Mouse (Mus musculus): ENCODE data around the gene Atad2b. TPM values are rescaled to one million over a fixed set of nuclear protein-coding genes. Genes with fewer than 3 reads are reported as not detected.
A peak's percentile ranks its signal among the peaks of the same experiment; 100 is the strongest.

The Atad2b gene
- 1.4 and 7.0 TPM in 2 replicates for polyA plus RNA-seq (2012; ENCODE audit: insufficient read depth, low replicate concordance)

DNA sequence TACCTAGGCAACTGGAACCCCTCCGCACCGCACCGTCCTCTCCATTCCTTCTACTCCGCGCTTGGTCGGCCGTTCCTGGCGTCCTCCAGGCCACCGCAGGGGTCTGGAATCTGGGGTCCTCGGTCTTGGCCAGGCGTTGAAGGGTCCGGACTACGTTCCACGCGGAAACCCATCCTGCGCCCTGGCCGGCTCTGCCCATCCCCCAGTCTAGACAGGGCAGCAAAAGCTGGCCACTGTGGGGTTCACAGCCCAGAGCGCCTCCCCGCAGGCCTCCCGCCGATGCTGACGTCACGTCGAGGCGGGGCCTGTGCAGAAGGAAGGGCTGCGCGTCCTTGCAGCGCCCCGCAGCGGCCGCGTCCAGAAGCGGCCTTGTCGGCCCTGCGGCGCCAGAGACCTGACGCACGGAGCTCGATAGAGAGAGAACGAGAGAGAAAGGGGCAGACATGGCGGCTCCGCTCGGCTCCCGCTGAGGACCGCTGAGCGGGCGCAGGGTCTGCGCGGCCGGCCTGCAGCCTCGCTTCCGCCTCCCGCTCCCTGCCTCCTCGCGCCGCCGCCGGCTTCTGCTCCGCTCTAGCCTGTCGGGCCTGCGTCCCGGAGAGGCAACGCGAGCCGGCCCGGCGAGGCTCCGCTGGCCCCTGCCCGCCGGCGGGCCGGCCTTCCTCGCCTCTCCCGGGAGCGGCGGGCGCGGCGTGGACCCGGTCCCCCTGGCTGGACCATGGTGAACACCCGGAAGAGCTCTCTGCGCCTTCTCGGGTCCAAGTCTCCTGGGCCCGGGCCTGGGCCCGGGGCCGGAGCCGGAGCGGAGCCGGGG lies at the start of gene Atad2b:
Gene Atad2b (plus strand): TSS at position 360 of the 811 bp plus-strand sequence.
- Histone ChIP-seq H3K4me3 (replicated peaks) (peak within 1 kb of the TSS; percentile 98), H3K9me3 (no peaks in the 10 kb centered on the region), H3K4me1 (peaks cover 32% of the 10 kb centered on the region), H3K27me3 (replicated peaks) (no peaks in the 10 kb centered on the region), H3K36me3 (replicated peaks; ENCODE audit: low read length) (no peaks in the 10 kb centered on the region)
- TF ChIP-seq FLI1 (IDR thresholded peaks at IDR 0.05; ENCODE audit: low read length) (no peak), GATA1 (IDR thresholded peaks at IDR 0.05; ENCODE audit: borderline replicate concordance, low read length) (no peak)

DNA sequence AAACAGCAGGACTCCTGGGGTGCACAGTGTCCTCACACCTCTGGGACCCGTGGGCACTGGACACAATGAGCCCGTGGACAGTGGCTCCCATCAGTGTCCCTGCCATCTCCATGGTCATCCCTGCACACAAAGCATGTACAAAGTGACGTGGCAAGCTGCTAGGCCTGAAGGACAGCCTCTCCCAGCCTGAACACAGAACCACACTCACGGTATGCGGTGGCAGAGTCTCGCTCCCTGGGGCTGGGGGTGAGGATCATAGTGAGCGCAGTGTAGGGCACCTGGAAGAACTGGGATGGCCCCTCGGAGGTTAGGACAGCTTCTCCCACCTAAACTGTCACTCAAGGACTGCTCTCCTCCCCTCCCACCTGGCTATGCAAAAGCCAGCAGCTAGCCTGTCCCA lies 48.2 kb upstream of the Atad2b start:
- Histone ChIP-seq H3K9me3 (no peaks in the 10 kb centered on the region), H3K4me1 (peaks cover 99% of the 10 kb centered on the region), H3K4me3 (replicated peaks) (peak overlapping the region; percentile 84), H3K27me3 (replicated peaks) (no peaks in the 10 kb centered on the region), H3K36me3 (replicated peaks; ENCODE audit: low read length) (peaks cover 88% of the 10 kb centered on the region)
- TF ChIP-seq FLI1 (IDR thresholded peaks at IDR 0.05; ENCODE audit: low read length) (no peak), GATA1 (IDR thresholded peaks at IDR 0.05; ENCODE audit: borderline replicate concordance, low read length) (no peak)

DNA sequence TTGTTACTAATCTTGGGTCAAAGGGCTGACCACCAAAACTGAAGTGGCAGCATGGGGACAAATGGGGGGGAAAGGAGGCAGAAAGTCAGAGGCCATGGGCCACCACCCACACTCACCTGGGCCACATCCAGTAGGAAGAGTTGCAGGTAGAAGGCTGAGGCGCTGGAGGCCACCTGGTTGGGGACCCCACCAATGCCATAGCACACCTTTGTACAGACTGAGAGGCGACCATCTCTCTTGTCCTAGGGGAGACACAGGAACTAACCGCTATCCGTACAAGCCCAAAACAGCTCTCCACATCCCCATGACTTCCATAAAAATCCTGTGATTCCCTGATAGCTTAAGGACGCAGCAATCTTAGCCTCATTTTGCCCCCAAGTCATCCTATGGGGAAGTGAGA lies 45.9 kb upstream of the Atad2b start:
- peaks cover 72% of the 10 kb centered on the region for H3K36me3 ChIP-seq (replicated peaks; ENCODE audit: low read length)
- TF ChIP-seq FLI1 (IDR thresholded peaks at IDR 0.05; ENCODE audit: low read length), result no peak
- no peak for TF ChIP-seq GATA1 (IDR thresholded peaks at IDR 0.05; ENCODE audit: borderline replicate concordance, low read length)
- H3K9me3 ChIP-seq, result no peaks in the 10 kb centered on the region
- H3K27me3 ChIP-seq (replicated peaks), result no peaks in the 10 kb centered on the region
- H3K4me3 ChIP-seq (replicated peaks), result peak overlapping the region; percentile 96
- peaks cover 99% of the 10 kb centered on the region for H3K4me1 ChIP-seq

DNA sequence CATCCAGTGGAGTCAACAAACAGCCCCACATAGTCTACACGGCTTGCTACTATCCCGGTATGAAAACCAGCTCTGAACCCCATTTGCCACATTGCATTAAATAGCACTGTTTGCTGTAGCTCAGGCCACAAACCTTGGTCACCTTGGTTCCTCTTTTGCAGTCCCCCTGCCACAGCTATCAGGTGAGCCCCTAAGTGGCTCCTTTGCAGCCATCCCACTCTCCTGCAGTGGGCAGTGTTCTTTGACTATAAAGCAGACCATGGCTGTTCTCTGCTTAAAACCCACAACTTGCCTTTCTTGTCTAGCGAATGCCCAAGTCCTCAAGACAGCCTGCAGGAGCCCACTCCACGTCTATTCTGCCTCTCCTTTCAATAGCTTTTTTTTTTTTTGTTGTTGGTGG lies 44.9 kb upstream of the Atad2b start:
- peaks cover 68% of the 10 kb centered on the region for H3K36me3 ChIP-seq (replicated peaks; ENCODE audit: low read length)
- no peaks in the 10 kb centered on the region for H3K27me3 ChIP-seq (replicated peaks)
- TF ChIP-seq GATA1 (IDR thresholded peaks at IDR 0.05; ENCODE audit: borderline replicate concordance, low read length) (no peak), FLI1 (IDR thresholded peaks at IDR 0.05; ENCODE audit: low read length) (no peak)
- H3K4me3 ChIP-seq (replicated peaks), result peak overlapping the region; percentile 96
- H3K4me1 ChIP-seq, result peaks cover 99% of the 10 kb centered on the region
- H3K9me3 ChIP-seq, result no peaks in the 10 kb centered on the region

DNA sequence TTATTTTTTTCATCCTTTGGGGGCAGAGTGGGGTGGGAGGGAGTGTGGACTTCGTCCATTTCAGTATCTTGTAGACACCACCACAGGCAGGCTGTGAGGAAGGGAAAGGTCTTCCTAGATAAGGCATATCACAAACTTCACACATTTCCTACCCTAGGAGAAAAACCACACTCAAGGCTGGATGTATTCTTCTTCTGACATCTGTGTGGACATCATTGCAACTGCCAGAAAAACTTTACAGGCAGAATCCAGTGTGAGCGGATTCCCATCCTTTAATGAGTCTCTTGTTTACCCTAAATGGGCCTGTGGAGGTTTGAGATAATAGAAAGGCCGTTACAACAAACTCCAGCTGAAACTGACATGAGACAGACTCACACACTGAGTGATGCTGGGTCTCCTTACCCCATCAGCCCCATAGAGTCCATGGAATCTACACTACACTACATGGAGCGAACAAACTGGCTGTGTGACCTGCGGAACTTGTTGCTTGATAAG lies 44.1 kb upstream of the Atad2b start:
- peak; percentile 93; the same call in 2 of the 3 replicates for TF ChIP-seq GATA1 (IDR thresholded peaks at IDR 0.05; ENCODE audit: borderline replicate concordance, low read length)
- TF ChIP-seq FLI1 (IDR thresholded peaks at IDR 0.05; ENCODE audit: low read length), result no peak
- peak overlapping the region; percentile 96 for H3K4me3 ChIP-seq (replicated peaks)
- no peaks in the 10 kb centered on the region for H3K9me3 ChIP-seq
- no peaks in the 10 kb centered on the region for H3K27me3 ChIP-seq (replicated peaks)
- peaks cover 98% of the 10 kb centered on the region for H3K4me1 ChIP-seq
- peaks cover 61% of the 10 kb centered on the region for H3K36me3 ChIP-seq (replicated peaks; ENCODE audit: low read length)

DNA sequence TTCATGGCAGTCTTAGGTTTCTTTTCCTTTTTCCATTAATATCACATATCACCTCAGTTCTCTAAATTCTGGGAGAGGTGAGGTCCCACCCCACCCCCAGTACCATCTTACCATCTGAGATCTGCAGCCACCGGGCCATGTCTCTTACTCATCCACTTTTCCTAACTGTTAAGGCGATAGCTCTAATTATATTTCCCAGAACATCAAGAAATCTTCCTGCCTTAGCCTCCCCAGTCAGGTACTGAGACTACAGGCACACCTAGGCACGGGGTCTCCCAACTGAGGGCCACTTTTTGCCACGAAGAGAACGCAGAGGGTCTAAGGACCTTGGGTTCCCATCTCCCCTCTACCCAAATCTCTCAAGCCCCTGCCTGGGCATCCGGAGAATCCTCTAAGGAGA lies 43.6 kb upstream of the Atad2b start:
- H3K36me3 ChIP-seq (replicated peaks; ENCODE audit: low read length), result peaks cover 61% of the 10 kb centered on the region

DNA sequence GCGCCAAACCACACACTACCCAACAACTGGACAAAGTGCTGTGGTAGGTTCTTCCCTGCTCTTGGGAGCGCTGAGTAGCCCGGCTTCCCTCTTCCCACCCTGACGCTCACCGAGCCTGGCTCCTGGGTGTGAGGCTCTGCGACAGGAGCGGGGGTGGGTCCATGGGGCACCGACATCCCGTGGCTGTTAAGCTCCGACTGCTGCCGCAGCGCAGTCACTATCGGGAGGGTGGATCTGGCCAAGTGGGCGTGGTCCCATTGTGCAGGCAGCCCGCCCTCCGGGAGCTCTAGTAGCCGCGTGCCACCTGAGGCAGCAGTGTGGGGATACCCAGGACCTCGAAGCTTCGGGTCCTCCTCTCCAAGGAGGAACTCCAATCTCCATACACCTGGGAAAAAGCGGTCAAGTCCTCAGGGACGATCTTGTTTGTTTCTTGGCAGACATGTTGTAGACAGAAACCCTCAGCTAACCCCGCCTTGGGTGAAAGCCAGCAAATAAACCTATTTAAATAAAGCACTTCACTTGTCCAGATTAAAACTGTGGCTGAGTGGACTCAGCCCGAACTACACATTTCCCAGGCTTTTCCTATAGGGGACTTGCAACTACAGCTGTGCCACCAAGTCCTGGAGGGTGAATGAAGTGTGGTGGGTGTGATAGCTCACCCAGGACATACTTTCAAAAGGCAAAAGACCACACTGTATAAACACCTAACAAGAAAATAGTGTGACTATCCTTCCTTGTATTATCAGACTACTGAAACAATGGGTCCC lies 42.8 kb upstream of the Atad2b start, which contains the start of gene Mfsd2b:
Gene Mfsd2b (minus strand): TSS at position 199 of the 767 bp plus-strand sequence.
- TF ChIP-seq GATA1 (IDR thresholded peaks at IDR 0.05; ENCODE audit: borderline replicate concordance, low read length) (peak; percentile 97), FLI1 (IDR thresholded peaks at IDR 0.05; ENCODE audit: low read length) (no peak)
- H3K4me1 ChIP-seq, result peaks cover 98% of the 10 kb centered on the region
- no peaks in the 10 kb centered on the region for H3K27me3 ChIP-seq (replicated peaks)
- peaks cover 58% of the 10 kb centered on the region for H3K36me3 ChIP-seq (replicated peaks; ENCODE audit: low read length)
- H3K4me3 ChIP-seq (replicated peaks), result peak within 1 kb of the TSS; percentile 96
- no peaks in the 10 kb centered on the region for H3K9me3 ChIP-seq

More for the DNA sequence above, 43.6 kb upstream of the Atad2b start:
- Histone ChIP-seq H3K27me3 (replicated peaks) (no peaks in the 10 kb centered on the region), H3K4me1 (peaks cover 98% of the 10 kb centered on the region), H3K4me3 (replicated peaks) (peak overlapping the region; percentile 96), H3K9me3 (no peaks in the 10 kb centered on the region)
- TF ChIP-seq FLI1 (IDR thresholded peaks at IDR 0.05; ENCODE audit: low read length) (no peak), GATA1 (IDR thresholded peaks at IDR 0.05; ENCODE audit: borderline replicate concordance, low read length) (no peak)

DNA sequence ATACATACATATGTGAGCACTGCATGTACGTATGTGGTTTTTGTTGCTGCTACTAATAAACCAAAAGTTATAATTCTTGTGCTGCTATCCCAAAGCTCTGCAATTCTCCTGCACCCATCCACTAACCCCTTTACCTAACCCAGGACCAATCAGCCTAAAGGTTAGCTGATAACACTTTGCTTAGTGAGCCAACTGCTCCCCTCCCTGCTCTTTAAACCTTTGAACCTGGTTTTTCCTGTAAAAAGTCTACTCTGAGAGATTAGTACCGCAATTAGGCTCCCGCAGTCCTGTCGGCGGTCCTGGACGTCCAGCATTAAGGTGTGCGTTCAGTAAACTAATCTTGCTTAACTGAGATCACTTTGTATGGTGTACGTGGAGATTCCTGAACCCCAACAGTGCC lies 41.5 kb upstream of the Atad2b start:
- TF ChIP-seq GATA1 (IDR thresholded peaks at IDR 0.05; ENCODE audit: borderline replicate concordance, low read length) (no peak), FLI1 (IDR thresholded peaks at IDR 0.05; ENCODE audit: low read length) (no peak)
- Histone ChIP-seq H3K4me3 (replicated peaks) (no peak overlapping the region), H3K9me3 (no peaks in the 10 kb centered on the region), H3K36me3 (replicated peaks; ENCODE audit: low read length) (peaks cover 58% of the 10 kb centered on the region), H3K4me1 (peaks cover 85% of the 10 kb centered on the region), H3K27me3 (replicated peaks) (no peaks in the 10 kb centered on the region)

DNA sequence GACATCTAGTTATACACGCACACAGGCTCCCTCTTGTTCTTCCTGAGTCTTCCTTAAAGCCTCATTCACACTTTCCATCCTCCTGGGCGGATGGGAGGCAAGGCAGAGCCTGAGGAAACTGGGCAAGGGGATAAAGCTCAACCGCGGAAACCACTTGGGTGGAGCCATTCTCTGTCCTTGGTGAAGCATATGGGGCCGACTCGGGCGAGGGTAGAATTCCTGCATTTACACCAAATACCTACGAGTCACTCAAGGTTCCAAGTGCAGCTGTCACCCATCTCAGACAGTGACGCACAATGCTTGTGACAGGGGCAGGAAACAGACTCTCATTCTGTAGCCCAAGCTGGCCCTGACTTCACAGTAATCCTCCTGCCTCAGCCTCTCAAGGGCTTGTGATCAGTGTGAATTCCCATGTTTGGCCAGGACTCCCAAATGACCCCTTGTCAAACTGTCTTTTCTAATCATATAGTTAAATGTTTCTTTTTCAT lies 38.8 kb upstream of the Atad2b start:
- Histone ChIP-seq H3K27me3 (replicated peaks) (no peaks in the 10 kb centered on the region), H3K36me3 (replicated peaks; ENCODE audit: low read length) (peaks cover 64% of the 10 kb centered on the region), H3K9me3 (no peaks in the 10 kb centered on the region), H3K4me1 (peaks cover 59% of the 10 kb centered on the region), H3K4me3 (replicated peaks) (peak overlapping the region; percentile 79)
- peak; percentile 59; the same call in 1 of the 3 replicates for TF ChIP-seq GATA1 (IDR thresholded peaks at IDR 0.05; ENCODE audit: borderline replicate concordance, low read length)
- peak; percentile 39; the same call in 1 of the 2 replicates for TF ChIP-seq FLI1 (IDR thresholded peaks at IDR 0.05; ENCODE audit: low read length)

Data from megakaryocyte, embryonic 14.5 days (primary cell).